Comparison of ENCODE assay signal across 27 mouse cellular contexts in genomic region chr10:97714584-97714983, GRCm38 (mm10). TPM values are rescaled to one million over a fixed set of nuclear protein-coding genes. Genes with fewer than 3 reads are reported as not detected.
"Had no signal": no experiment of that assay in that cellular context is flagged by ENCODE, and none has a peak within 500 bp of the region (broad histone marks: within the 10 kb centered on the region; RNA-seq: fewer than 3 reads in every experiment).

No protein-coding gene starts in this region.

- H3K4me3 ChIP-seq: limb, embryonic 12.5 days; limb, embryonic 15.5 days; midbrain, embryonic 13.5 days had no signal

- H3K36me3 ChIP-seq: limb, embryonic 12.5 days; limb, embryonic 15.5 days; midbrain, embryonic 13.5 days had no signal

- H3K4me2 ChIP-seq: limb, embryonic 12.5 days; limb, embryonic 15.5 days; liver, embryonic 11.5 days; lung, embryonic 14.5 days; midbrain, embryonic 13.5 days had no signal

- H3K27me3 ChIP-seq: limb, embryonic 12.5 days; limb, embryonic 15.5 days; midbrain, embryonic 13.5 days had no signal

- ATAC-seq: liver, postnatal 0 days; lung, postnatal 0 days; midbrain, embryonic 13.5 days had no signal

- H3K9ac ChIP-seq: limb, embryonic 12.5 days; limb, embryonic 15.5 days; liver, embryonic 14.5 days; liver, postnatal 0 days; lung, embryonic 14.5 days; midbrain, embryonic 13.5 days had no signal

- H3K9me3 ChIP-seq: limb, embryonic 12.5 days; limb, embryonic 15.5 days; midbrain, embryonic 13.5 days had no signal

- H3K27ac ChIP-seq: kidney, postnatal 0 days; limb, embryonic 12.5 days; limb, embryonic 15.5 days; liver, embryonic 14.5 days; macrophage; midbrain, embryonic 13.5 days had no signal

- DNase-seq: kidney, postnatal 25 days; left cerebral cortex, postnatal 4 days; liver, postnatal 0 days; lung, embryonic 14.5 days; thymus, postnatal 25 days had no signal

- H3K4me1 ChIP-seq: limb, embryonic 12.5 days; midbrain, embryonic 13.5 days had no signal

RNA-seq across cellular contexts. Expression of gene C030005K15Rik, which starts 12.0 kb away (rescaled TPM):
- total RNA-seq: megakaryocyte, adult 5-6 weeks had no signal
- polyA plus RNA-seq: kidney, embryonic 14.5 days; kidney, postnatal 0 days; large intestine, adult 2 months; limb, embryonic 12.5 days; limb, embryonic 15.5 days; liver, embryonic 11.5 days; liver, embryonic 14.5 days; liver, postnatal 0 days; lung, embryonic 14.5 days; lung, postnatal 0 days; macrophage; midbrain, embryonic 13.5 days; midbrain, postnatal 0 days; neural tube, embryonic 11.5 days; neural tube, embryonic 14.5 days; small intestine, adult 2 months; spleen, adult 2 months; stomach, embryonic 16.5 days; thymus, postnatal 0 days had no signal

RNA-seq across cellular contexts. Expression of gene Ccer1, which starts 21.7 kb away (rescaled TPM):
- total RNA-seq: layer of hippocampus, adult 8-10 months; layer of hippocampus, postnatal 14 days; left cerebral cortex, adult 8-10 months; left cerebral cortex, postnatal 14 days; left cerebral cortex, postnatal 4 days; megakaryocyte, adult 5-6 weeks; midbrain, postnatal 0 days had no signal
- polyA plus RNA-seq: kidney, embryonic 14.5 days; kidney, postnatal 0 days; large intestine, adult 2 months; limb, embryonic 12.5 days; limb, embryonic 15.5 days; liver, embryonic 11.5 days; liver, embryonic 14.5 days; liver, postnatal 0 days; lung, embryonic 14.5 days; lung, postnatal 0 days; macrophage; midbrain, embryonic 13.5 days; midbrain, postnatal 0 days; neural tube, embryonic 11.5 days; neural tube, embryonic 14.5 days; small intestine, adult 2 months; spleen, adult 2 months; stomach, embryonic 16.5 days; thymus, postnatal 0 days had no signal
